In genomic region chr2:160366980-160367338, GRCm38 (mm10) we compare ENCODE assay signal across 8 mouse cellular contexts. TPM values are rescaled to one million over a fixed set of nuclear protein-coding genes. Genes with fewer than 3 reads are reported as not detected.
A peak's percentile ranks its signal among the peaks of the same experiment; 100 is the strongest.
DNase-seq lines count a peak whose midpoint lies in the region; ATAC-seq and TF ChIP-seq lines count a peak whose summit lies in the region.

Gene Mafb, minus strand, starts transcription at chr2:160367065.

- TF ChIP-seq CTCF in lung, postnatal 0 days (IDR thresholded peaks at IDR 0.05) = no peak

- H3K27me3 ChIP-seq in hindbrain, embryonic 12.5 days = peaks cover 73% of the 10 kb centered on the region
- peaks cover 73% of the 10 kb centered on the region for H3K27me3 ChIP-seq in lung, postnatal 0 days (replicated peaks; ENCODE audit: insufficient read depth, low read length)

- H3K36me3 ChIP-seq in hindbrain, embryonic 12.5 days = no peaks in the 10 kb centered on the region
- H3K36me3 ChIP-seq in lung, postnatal 0 days (ENCODE audit: insufficient read depth, low read length) = no peaks in the 10 kb centered on the region

- peak within 1 kb of the TSS; percentile 96 for H3K4me2 ChIP-seq in hindbrain, embryonic 12.5 days (replicated peaks)
- peak within 1 kb of the TSS; percentile 95 for H3K4me2 ChIP-seq in lung, postnatal 0 days (replicated peaks; ENCODE audit: low read depth, low read length)

- peak; percentile 39 for DNase-seq in NIH3T3 (ENCODE audit: low read depth)
- DNase-seq in cerebellum, adult 9-11 months = peak; percentile 49
- DNase-seq in frontal cortex, postnatal 14 days (ENCODE audit: low spot score in 2 of 2) = peak; percentile 82 to 85
- peak; percentile 82 to 89 for DNase-seq in layer of hippocampus, postnatal 14 days (ENCODE audit: low spot score in 2 of 2)
- peak; percentile 92 for DNase-seq in lung, postnatal 0 days (ENCODE audit: low spot score)
- peak; percentile 71 for DNase-seq in ovary, postnatal 10 days (ENCODE audit: low spot score)
- DNase-seq in thymus, postnatal 10 days (ENCODE audit: low spot score in 2 of 2) = peak; percentile 88 to 91

- peaks cover 39% of the 10 kb centered on the region for H3K4me1 ChIP-seq in hindbrain, embryonic 12.5 days
- H3K4me1 ChIP-seq in lung, postnatal 0 days (ENCODE audit: insufficient read depth, low read depth, low read length) = peaks cover 3% of the 10 kb centered on the region; the same call in 1 of the 2 replicates

- H3K4me3 ChIP-seq in hindbrain, embryonic 12.5 days = peak within 1 kb of the TSS; percentile 58
- peak within 1 kb of the TSS; percentile 52 for H3K4me3 ChIP-seq in lung, postnatal 0 days (ENCODE audit: low read depth, low read length)

- 0% methylated on average over 36 of the region's 37 CpGs for WGBS in hindbrain, embryonic 12.5 days
- 2% methylated on average over 30 of the region's 37 CpGs for WGBS in lung, postnatal 0 days

- no peaks in the 10 kb centered on the region for H3K9me3 ChIP-seq in hindbrain, embryonic 12.5 days (replicated peaks)
- no peaks in the 10 kb centered on the region for H3K9me3 ChIP-seq in lung, postnatal 0 days (ENCODE audit: low read length)

- ATAC-seq in hindbrain, embryonic 12.5 days (ENCODE audit: low FRiP score) = peak; percentile 94
- peak; percentile 92 for ATAC-seq in lung, postnatal 0 days

- no peak for TF ChIP-seq EP300 in lung, postnatal 0 days (IDR thresholded peaks at IDR 0.05)

- H3K9ac ChIP-seq in hindbrain, embryonic 12.5 days = peak within 1 kb of the TSS; percentile 77
- H3K9ac ChIP-seq in lung, postnatal 0 days (replicated peaks; ENCODE audit: low read depth) = peak within 1 kb of the TSS; percentile 20; the same call in 1 of the 2 replicates

- peak within 1 kb of the TSS; percentile 87 for H3K27ac ChIP-seq in hindbrain, embryonic 12.5 days
- H3K27ac ChIP-seq in lung, postnatal 0 days (ENCODE audit: low read length) = peak within 1 kb of the TSS; percentile 59

RNA-seq across cellular contexts. Expression of gene Mafb, which starts in this region (rescaled TPM):
- polyA plus RNA-seq in hindbrain, embryonic 12.5 days (2016; fragmentation: Nextera tagmentation; extraction: Ambion mirVana) = 17.9 and 23.9 TPM in 2 replicates
- 10 to 100 TPM; 11.5 to 12.4 TPM for total RNA-seq in layer of hippocampus, postnatal 14 days (2021)
- polyA plus RNA-seq in lung, postnatal 0 days (2015; fragmentation: Nextera tagmentation; extraction: Ambion mirVana) = 2.9 and 3.1 TPM in 2 replicates

Comparison
In these comparisons a context has a peak if more than half of its experiments do, and no peak if none do; other contexts are left out.
1. Peak in every context shown above with its lines: DNase-seq, ATAC-seq, H3K4me3 ChIP-seq and H3K27ac ChIP-seq.
2. DNase-seq: peak in every context shown above with its lines; median percentile 92 in lung, postnatal 0 days; 90 in thymus, postnatal 10 days; 86 in layer of hippocampus, postnatal 14 days; 84 in frontal cortex, postnatal 14 days; 71 in ovary, postnatal 10 days; 49 in cerebellum, adult 9-11 months; 39 in NIH3T3.